Comparison of ENCODE assay signal across 11 mouse cellular contexts in genomic region chr11:89382634-89383009, GRCm38 (mm10).
A peak's percentile ranks its signal among the peaks of the same experiment; 100 is the strongest.
DNase-seq lines count a peak whose midpoint lies in the region; ATAC-seq and TF ChIP-seq lines count a peak whose summit lies in the region.
"Had no signal": no experiment of that assay in that cellular context is flagged by ENCODE, and none has a peak within 500 bp of the region (broad histone marks: within the 10 kb centered on the region; RNA-seq: fewer than 3 reads in every experiment).

No protein-coding gene starts in this region.

- 49% methylated on average over 2 of the region's 2 CpGs for WGBS in heart, embryonic 14.5 days
- WGBS in stomach, embryonic 16.5 days = 56% methylated on average over 2 of the region's 2 CpGs
- 62% methylated on average over 2 of the region's 2 CpGs for WGBS in stomach, postnatal 0 days
- WGBS in limb, embryonic 12.5 days = 50% methylated on average over 2 of the region's 2 CpGs

- no peak for DNase-seq in heart, adult 9 months (ENCODE audit: low spot score in 2 of 2)
- DNase-seq in stomach, postnatal 0 days (ENCODE audit: low spot score) = no peak
- no peak for DNase-seq in frontal cortex, postnatal 10 days (ENCODE audit: low spot score in 2 of 2)
- no peak for DNase-seq in right cerebral cortex, adult 18-20 months
- no peak for DNase-seq in gastrocnemius, postnatal 10 days
- DNase-seq: adrenal gland, postnatal 25 days; cerebellum, adult 11 months; kidney, adult 9 months had no signal

- no peak for ATAC-seq in heart, embryonic 14.5 days (ENCODE audit: insufficient number of reproducible peaks, insufficient read depth, low FRiP score, low read depth)
- 0 out of 2 replicates have a peak, but pooled peaks have one; percentile 17 for ATAC-seq in stomach, embryonic 16.5 days (ENCODE audit: insufficient read depth, low FRiP score)
- no peak for ATAC-seq in stomach, postnatal 0 days (ENCODE audit: low FRiP score, low TSS enrichment)
- peak; percentile 57; the same call in 1 of the 2 replicates for ATAC-seq in limb, embryonic 12.5 days (ENCODE audit: insufficient number of reproducible peaks, insufficient read depth, low FRiP score, low TSS enrichment, low read depth)

- H3K36me3 ChIP-seq in heart, embryonic 14.5 days (ENCODE audit: control insufficient read depth, insufficient read depth, low read length) = no peaks in the 10 kb centered on the region
- no peaks in the 10 kb centered on the region for H3K36me3 ChIP-seq in stomach, embryonic 16.5 days (ENCODE audit: control insufficient read depth, insufficient read depth, low read length)
- no peaks in the 10 kb centered on the region for H3K36me3 ChIP-seq in stomach, postnatal 0 days (ENCODE audit: control insufficient read depth, insufficient read depth, low read length)
- H3K36me3 ChIP-seq in limb, embryonic 12.5 days = no peaks in the 10 kb centered on the region

- no peak for TF ChIP-seq CTCF in stomach, postnatal 0 days (IDR thresholded peaks at IDR 0.05; ENCODE audit: low read depth)

- H3K4me3 ChIP-seq in heart, embryonic 14.5 days (ENCODE audit: control insufficient read depth in 1 of 2, insufficient read depth in 1 of 2, low read depth in 1 of 2, low read length in 2 of 2) = no peak overlapping the region
- H3K4me3 ChIP-seq in stomach, embryonic 16.5 days (replicated peaks; ENCODE audit: low read length) = no peak overlapping the region
- no peak overlapping the region for H3K4me3 ChIP-seq in stomach, postnatal 0 days (ENCODE audit: low read depth, low read length)
- H3K4me3 ChIP-seq in limb, embryonic 12.5 days (replicated peaks) = no peak overlapping the region

- peak overlapping the region; percentile 55 to 90 for H3K27ac ChIP-seq in heart, embryonic 14.5 days (replicated peaks in 1 of 2; ENCODE audit: control insufficient read depth in 1 of 2, insufficient read depth in 1 of 2, low read depth in 2 of 2, low read length in 2 of 2)
- H3K27ac ChIP-seq in stomach, embryonic 16.5 days (ENCODE audit: low read length) = no peak overlapping the region
- H3K27ac ChIP-seq in stomach, postnatal 0 days (replicated peaks) = no peak overlapping the region
- peak overlapping the region; percentile 89 for H3K27ac ChIP-seq in limb, embryonic 12.5 days

- H3K4me1 ChIP-seq in heart, embryonic 14.5 days (ENCODE audit: control insufficient read depth in 2 of 2, insufficient read depth in 2 of 2, low read length in 2 of 2) = peaks cover 23 to 32% of the 10 kb centered on the region in 2 experiments
- 0 out of 2 replicates have a peak, but pooled peaks cover 3% of the 10 kb centered on the region for H3K4me1 ChIP-seq in stomach, embryonic 16.5 days (ENCODE audit: control insufficient read depth, insufficient read depth, low read length)
- H3K4me1 ChIP-seq in stomach, postnatal 0 days (replicated peaks; ENCODE audit: control insufficient read depth, insufficient read depth) = no peaks in the 10 kb centered on the region
- peaks cover 24% of the 10 kb centered on the region for H3K4me1 ChIP-seq in limb, embryonic 12.5 days (replicated peaks)

- H3K4me2 ChIP-seq in heart, embryonic 14.5 days (ENCODE audit: low read length) = peak overlapping the region; percentile 30
- no peak overlapping the region for H3K4me2 ChIP-seq in stomach, embryonic 16.5 days (ENCODE audit: low read depth, low read length)
- no peak overlapping the region for H3K4me2 ChIP-seq in stomach, postnatal 0 days (replicated peaks; ENCODE audit: low read depth)
- H3K4me2 ChIP-seq in limb, embryonic 12.5 days = peak overlapping the region; percentile 8; the same call in 1 of the 2 replicates

- no peaks in the 10 kb centered on the region for H3K27me3 ChIP-seq in heart, embryonic 14.5 days (ENCODE audit: control insufficient read depth, insufficient read depth, low read length)
- no peaks in the 10 kb centered on the region for H3K27me3 ChIP-seq in stomach, embryonic 16.5 days (ENCODE audit: control insufficient read depth, insufficient read depth, low read length)
- no peaks in the 10 kb centered on the region for H3K27me3 ChIP-seq in stomach, postnatal 0 days (ENCODE audit: control insufficient read depth, insufficient read depth, low read length)
- H3K27me3 ChIP-seq in limb, embryonic 12.5 days = no peaks in the 10 kb centered on the region

- H3K9me3 ChIP-seq in heart, embryonic 14.5 days (ENCODE audit: control insufficient read depth, low read length) = no peaks in the 10 kb centered on the region
- H3K9me3 ChIP-seq in stomach, embryonic 16.5 days (replicated peaks; ENCODE audit: control insufficient read depth, low read length) = no peaks in the 10 kb centered on the region
- no peaks in the 10 kb centered on the region for H3K9me3 ChIP-seq in stomach, postnatal 0 days (ENCODE audit: control insufficient read depth, low read length)
- H3K9me3 ChIP-seq in limb, embryonic 12.5 days = no peaks in the 10 kb centered on the region

- no peak for TF ChIP-seq EP300 in stomach, postnatal 0 days (optimal IDR thresholded peaks at IDR 0.05)

- no peak overlapping the region for H3K9ac ChIP-seq in heart, embryonic 14.5 days (ENCODE audit: low read length)
- no peak overlapping the region for H3K9ac ChIP-seq in stomach, embryonic 16.5 days (ENCODE audit: low read length)
- no peak overlapping the region for H3K9ac ChIP-seq in stomach, postnatal 0 days (ENCODE audit: low read length)
- H3K9ac ChIP-seq in limb, embryonic 12.5 days (replicated peaks) = no peak overlapping the region

Comparison
In these comparisons a context has a peak if more than half of its experiments do, and no peak if none do; other contexts are left out.
1. ATAC-seq: peak in stomach, embryonic 16.5 days (single experiment) and limb, embryonic 12.5 days (single experiment); none in heart, embryonic 14.5 days (single experiment) and stomach, postnatal 0 days (single experiment).
2. H3K27ac ChIP-seq: peak in heart, embryonic 14.5 days (2 of 2) and limb, embryonic 12.5 days (single experiment); none in stomach, embryonic 16.5 days (single experiment) and stomach, postnatal 0 days (single experiment).
3. H3K4me2 ChIP-seq: peak in heart, embryonic 14.5 days (single experiment) and limb, embryonic 12.5 days (single experiment); none in stomach, embryonic 16.5 days (single experiment) and stomach, postnatal 0 days (single experiment).